Mouse (Mus musculus): ENCODE data around the gene Ptpn23. TPM values are rescaled to one million over a fixed set of nuclear protein-coding genes. Genes with fewer than 3 reads are reported as not detected.

The Ptpn23 gene
- polyA plus RNA-seq (2014; fragmentation: Nextera tagmentation; extraction: Ambion mirVana), result 15.3 and 16.6 TPM in 2 replicates

GRCm38 (mm10) chr9:110408099-110408773 is at the start of gene Ptpn23:
TSS of gene Ptpn23 (minus strand) at chr9:110408213.
- H3K36me3 ChIP-seq (ENCODE audit: control insufficient read depth, insufficient read depth, low read length), result 0 out of 2 replicates have a peak, but pooled peaks cover 4% of the 10 kb centered on the region
- H3K9me3 ChIP-seq (ENCODE audit: control insufficient read depth, low read length), result no peaks in the 10 kb centered on the region
- WGBS, result under 1% methylated on average over 22 of the region's 39 CpGs
- H3K4me2 ChIP-seq (ENCODE audit: low read depth, low read length), result peak within 1 kb of the TSS; percentile 89
- H3K9ac ChIP-seq (ENCODE audit: low read depth, low read length), result peak within 1 kb of the TSS; percentile 93
- peak; percentile 97 for ATAC-seq (ENCODE audit: low read depth)
- peaks cover 10% of the 10 kb centered on the region for H3K4me1 ChIP-seq (ENCODE audit: control insufficient read depth, insufficient read depth, low read length)
- no peaks in the 10 kb centered on the region for H3K27me3 ChIP-seq (replicated peaks; ENCODE audit: control insufficient read depth, insufficient read depth, low read length)
- peak within 1 kb of the TSS; percentile 88 for H3K27ac ChIP-seq (replicated peaks; ENCODE audit: low read depth, low read length)
- DNase-seq (ENCODE audit: low spot score), result peak; percentile 99
- H3K4me3 ChIP-seq (ENCODE audit: low read depth, low read length), result peak within 1 kb of the TSS; percentile 83

DNA sequence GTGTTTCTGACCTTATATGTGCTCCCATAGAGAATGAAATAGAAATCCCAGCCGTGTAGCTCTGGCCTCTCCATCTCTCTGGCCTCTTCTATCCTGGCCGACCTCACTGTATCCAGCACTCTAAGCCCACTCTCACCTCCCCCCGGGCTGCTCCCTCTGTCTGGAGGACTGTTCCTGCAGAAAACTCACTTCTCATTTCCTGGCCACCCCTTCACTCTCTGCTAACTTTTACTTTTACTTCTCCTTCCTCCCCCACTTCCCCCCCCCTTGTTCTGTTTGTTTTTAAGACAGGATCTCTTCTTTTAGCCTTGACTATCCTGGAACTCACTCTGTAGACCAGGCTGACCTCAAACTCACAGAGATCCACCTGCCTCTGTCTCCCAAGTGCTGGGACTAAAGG is 44.5 kb upstream of the Ptpn23 start:
- 86% methylated on average over 3 of the region's 3 CpGs for WGBS
- ATAC-seq (ENCODE audit: low read depth) (no peak), DNase-seq (ENCODE audit: low spot score) (no peak)
- Histone ChIP-seq H3K9me3 (ENCODE audit: control insufficient read depth, low read length) (no peaks in the 10 kb centered on the region), H3K27me3 (replicated peaks; ENCODE audit: control insufficient read depth, insufficient read depth, low read length) (no peaks in the 10 kb centered on the region), H3K4me3 (ENCODE audit: low read depth, low read length) (no peak overlapping the region), H3K4me1 (ENCODE audit: control insufficient read depth, insufficient read depth, low read length) (no peaks in the 10 kb centered on the region), H3K36me3 (ENCODE audit: control insufficient read depth, insufficient read depth, low read length) (peaks cover 13% of the 10 kb centered on the region; the same call in 1 of the 2 replicates), H3K4me2 (ENCODE audit: low read depth, low read length) (no peak overlapping the region), H3K27ac (replicated peaks; ENCODE audit: low read depth, low read length) (no peak overlapping the region), H3K9ac (ENCODE audit: low read depth, low read length) (no peak overlapping the region)

- no peaks in the 10 kb centered on the region for H3K27me3 ChIP-seq (replicated peaks; ENCODE audit: control insufficient read depth, insufficient read depth, low read length)
- H3K9me3 ChIP-seq (ENCODE audit: control insufficient read depth, low read length), result no peaks in the 10 kb centered on the region
- peak; percentile 89 for ATAC-seq (ENCODE audit: low read depth)
- peaks cover 13% of the 10 kb centered on the region; the same call in 1 of the 2 replicates for H3K36me3 ChIP-seq (ENCODE audit: control insufficient read depth, insufficient read depth, low read length)
- H3K4me2 ChIP-seq (ENCODE audit: low read depth, low read length), result no peak overlapping the region
- H3K4me1 ChIP-seq (ENCODE audit: control insufficient read depth, insufficient read depth, low read length), result no peaks in the 10 kb centered on the region
- DNase-seq (ENCODE audit: low spot score), result peak; percentile 92
- no peak overlapping the region for H3K9ac ChIP-seq (ENCODE audit: low read depth, low read length)
- no peak overlapping the region for H3K4me3 ChIP-seq (ENCODE audit: low read depth, low read length)
- 26% methylated on average over 11 of the region's 11 CpGs for WGBS
- no peak overlapping the region for H3K27ac ChIP-seq (replicated peaks; ENCODE audit: low read depth, low read length)
These were observed 41.0 kb upstream of the Ptpn23 start for GRCm38 (mm10) chr9:110448857-110449617.

GRCm38 (mm10) chr9:110448356-110448755 is 40.3 kb upstream of the Ptpn23 start:
- Histone ChIP-seq H3K9me3 (ENCODE audit: control insufficient read depth, low read length) (no peaks in the 10 kb centered on the region), H3K36me3 (ENCODE audit: control insufficient read depth, insufficient read depth, low read length) (peaks cover 13% of the 10 kb centered on the region; the same call in 1 of the 2 replicates), H3K4me1 (ENCODE audit: control insufficient read depth, insufficient read depth, low read length) (no peaks in the 10 kb centered on the region), H3K4me2 (ENCODE audit: low read depth, low read length) (no peak overlapping the region), H3K27ac (replicated peaks; ENCODE audit: low read depth, low read length) (no peak overlapping the region), H3K4me3 (ENCODE audit: low read depth, low read length) (no peak overlapping the region), H3K27me3 (replicated peaks; ENCODE audit: control insufficient read depth, insufficient read depth, low read length) (no peaks in the 10 kb centered on the region), H3K9ac (ENCODE audit: low read depth, low read length) (no peak overlapping the region)
- DNase-seq (ENCODE audit: low spot score) (no peak), ATAC-seq (ENCODE audit: low read depth) (no peak)
- WGBS, result 76% methylated on average over 13 of the region's 15 CpGs

- Histone ChIP-seq H3K9ac (ENCODE audit: low read depth, low read length) (no peak overlapping the region), H3K4me3 (ENCODE audit: low read depth, low read length) (no peak overlapping the region), H3K36me3 (ENCODE audit: control insufficient read depth, insufficient read depth, low read length) (peaks cover 21% of the 10 kb centered on the region), H3K9me3 (ENCODE audit: control insufficient read depth, low read length) (no peaks in the 10 kb centered on the region), H3K27ac (replicated peaks; ENCODE audit: low read depth, low read length) (no peak overlapping the region), H3K27me3 (replicated peaks; ENCODE audit: control insufficient read depth, insufficient read depth, low read length) (no peaks in the 10 kb centered on the region), H3K4me1 (ENCODE audit: control insufficient read depth, insufficient read depth, low read length) (no peaks in the 10 kb centered on the region), H3K4me2 (ENCODE audit: low read depth, low read length) (no peak overlapping the region)
- ATAC-seq (ENCODE audit: low read depth) (no peak), DNase-seq (ENCODE audit: low spot score) (no peak)
- 89% methylated on average over 6 of the region's 6 CpGs for WGBS
These were observed 32.5 kb upstream of the Ptpn23 start for GRCm38 (mm10) chr9:110440559-110440958.

GRCm38 (mm10) chr9:110440049-110440448 is 32.0 kb upstream of the Ptpn23 start:
- H3K4me3 ChIP-seq (ENCODE audit: low read depth, low read length), result no peak overlapping the region
- H3K27ac ChIP-seq (replicated peaks; ENCODE audit: low read depth, low read length), result no peak overlapping the region
- H3K36me3 ChIP-seq (ENCODE audit: control insufficient read depth, insufficient read depth, low read length), result peaks cover 25% of the 10 kb centered on the region
- no peak for DNase-seq (ENCODE audit: low spot score)
- no peaks in the 10 kb centered on the region for H3K27me3 ChIP-seq (replicated peaks; ENCODE audit: control insufficient read depth, insufficient read depth, low read length)
- no peak overlapping the region for H3K4me2 ChIP-seq (ENCODE audit: low read depth, low read length)
- no peak for ATAC-seq (ENCODE audit: low read depth)
- H3K9me3 ChIP-seq (ENCODE audit: control insufficient read depth, low read length), result no peaks in the 10 kb centered on the region
- no peaks in the 10 kb centered on the region for H3K4me1 ChIP-seq (ENCODE audit: control insufficient read depth, insufficient read depth, low read length)
- H3K9ac ChIP-seq (ENCODE audit: low read depth, low read length), result 0 out of 2 replicates have a peak overlapping the region, but pooled peaks have one; percentile 1
- WGBS, result 66% methylated on average over 2 of the region's 5 CpGs

- 94% methylated on average over 11 of the region's 11 CpGs for WGBS
- H3K4me2 ChIP-seq (ENCODE audit: low read depth, low read length), result no peak overlapping the region
- DNase-seq (ENCODE audit: low spot score), result no peak
- H3K4me3 ChIP-seq (ENCODE audit: low read depth, low read length), result no peak overlapping the region
- H3K36me3 ChIP-seq (ENCODE audit: control insufficient read depth, insufficient read depth, low read length), result peaks cover 30% of the 10 kb centered on the region
- no peaks in the 10 kb centered on the region for H3K27me3 ChIP-seq (replicated peaks; ENCODE audit: control insufficient read depth, insufficient read depth, low read length)
- H3K27ac ChIP-seq (replicated peaks; ENCODE audit: low read depth, low read length), result no peak overlapping the region
- no peak overlapping the region for H3K9ac ChIP-seq (ENCODE audit: low read depth, low read length)
- no peaks in the 10 kb centered on the region for H3K4me1 ChIP-seq (ENCODE audit: control insufficient read depth, insufficient read depth, low read length)
- no peaks in the 10 kb centered on the region for H3K9me3 ChIP-seq (ENCODE audit: control insufficient read depth, low read length)
- ATAC-seq (ENCODE audit: low read depth), result no peak
These were observed 28.0 kb upstream of the Ptpn23 start for GRCm38 (mm10) chr9:110436041-110436440.

DNA sequence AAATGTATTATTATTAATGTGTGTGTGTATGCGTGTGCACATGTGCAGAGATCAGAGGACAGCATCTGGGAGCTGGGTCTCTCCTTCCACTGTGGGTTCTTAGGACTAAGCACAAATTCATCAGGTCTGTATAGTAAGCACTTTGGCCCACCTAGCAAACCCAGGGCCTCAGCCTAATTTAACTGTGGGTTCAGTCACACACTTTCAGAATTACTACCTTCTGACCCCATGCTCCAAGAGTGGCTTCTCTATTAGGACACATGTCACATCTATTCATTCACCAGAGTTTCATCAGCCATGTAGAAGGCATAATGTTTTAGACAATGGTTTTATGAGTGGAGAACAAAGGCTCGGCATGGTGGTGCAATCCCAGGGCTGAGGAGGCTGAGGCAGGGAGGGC is 25.0 kb upstream of the Ptpn23 start:
- Histone ChIP-seq H3K9me3 (ENCODE audit: control insufficient read depth, low read length) (no peaks in the 10 kb centered on the region), H3K4me3 (ENCODE audit: low read depth, low read length) (no peak overlapping the region), H3K9ac (ENCODE audit: low read depth, low read length) (no peak overlapping the region), H3K36me3 (ENCODE audit: control insufficient read depth, insufficient read depth, low read length) (peaks cover 51% of the 10 kb centered on the region), H3K27me3 (replicated peaks; ENCODE audit: control insufficient read depth, insufficient read depth, low read length) (no peaks in the 10 kb centered on the region), H3K4me2 (ENCODE audit: low read depth, low read length) (no peak overlapping the region), H3K4me1 (ENCODE audit: control insufficient read depth, insufficient read depth, low read length) (no peaks in the 10 kb centered on the region), H3K27ac (replicated peaks; ENCODE audit: low read depth, low read length) (no peak overlapping the region)
- ATAC-seq (ENCODE audit: low read depth), result no peak
- WGBS, result 98% methylated on average over 2 of the region's 2 CpGs
- DNase-seq (ENCODE audit: low spot score), result no peak

Measured in embryonic facial prominence, embryonic 14.5 days (tissue).